Mouse (Mus musculus): Measurements from ENCODE around the gene Olfr666. TPM values are rescaled to one million over a fixed set of nuclear protein-coding genes. Genes with fewer than 3 reads are reported as not detected.
"Not testable (repeated sequence)": the region's sequence is repeated elsewhere in the genome, so short reads cannot be mapped to it uniquely, and the experiment has no call there.

The Olfr666 gene
- not detected in 2 replicates for polyA plus RNA-seq (2015; fragmentation: Nextera tagmentation; extraction: Ambion mirVana)

GRCm38 (mm10) chr7:104895852-104896251, at the start of gene Olfr666:
Olfr666 (minus strand) TSS chr7:104895952.
- 83% methylated on average over 2 of the region's 2 CpGs for WGBS
- Histone ChIP-seq H3K4me3 (no peak within 1 kb of the TSS), H3K9ac (no peak within 1 kb of the TSS), H3K36me3 (no peaks in the 10 kb centered on the region), H3K27me3 (no peaks in the 10 kb centered on the region), H3K27ac (no peak within 1 kb of the TSS), H3K4me1 (no peaks in the 10 kb centered on the region), H3K4me2 (no peak within 1 kb of the TSS), H3K9me3 (no peaks in the 10 kb centered on the region)
- ATAC-seq (ENCODE audit: borderline replicate concordance, extremely low read depth, low FRiP score, low TSS enrichment): no peak

GRCm38 (mm10) chr7:104933940-104934339, 38.2 kb upstream of the Olfr666 start, which contains the start of gene Olfr669:
Olfr669 (plus strand) TSS chr7:104934240.
- H3K36me3 ChIP-seq: no peaks in the 10 kb centered on the region
- no peak for ATAC-seq (ENCODE audit: borderline replicate concordance, extremely low read depth, low FRiP score, low TSS enrichment)
- H3K9ac ChIP-seq: no peak within 1 kb of the TSS
- no peaks in the 10 kb centered on the region for H3K4me1 ChIP-seq
- no peak within 1 kb of the TSS for H3K27ac ChIP-seq
- no peaks in the 10 kb centered on the region for H3K9me3 ChIP-seq
- no peak within 1 kb of the TSS for H3K4me3 ChIP-seq
- no peaks in the 10 kb centered on the region for H3K27me3 ChIP-seq
- no peak within 1 kb of the TSS for H3K4me2 ChIP-seq
- WGBS: 62% methylated on average over 1 of the region's 1 CpGs

GRCm38 (mm10) chr7:104927957-104928356, 32.2 kb upstream of the Olfr666 start, which contains the start of gene Olfr668:
Olfr668 (minus strand) TSS chr7:104928057.
- Histone ChIP-seq H3K9ac (no peak within 1 kb of the TSS), H3K4me3 (no peak within 1 kb of the TSS), H3K27ac (no peak within 1 kb of the TSS), H3K27me3 (no peaks in the 10 kb centered on the region), H3K4me1 (no peaks in the 10 kb centered on the region), H3K9me3 (no peaks in the 10 kb centered on the region), H3K36me3 (no peaks in the 10 kb centered on the region), H3K4me2 (no peak within 1 kb of the TSS)
- ATAC-seq (ENCODE audit: borderline replicate concordance, extremely low read depth, low FRiP score, low TSS enrichment): no peak
- WGBS: 67% methylated on average over 1 of the region's 1 CpGs

GRCm38 (mm10) chr7:104921382-104921781, 25.6 kb upstream of the Olfr666 start, which contains the start of gene Olfr667:
Olfr667 (minus strand) TSS chr7:104921482.
- Histone ChIP-seq H3K9ac (no peak within 1 kb of the TSS), H3K36me3 (no peaks in the 10 kb centered on the region), H3K27me3 (no peaks in the 10 kb centered on the region), H3K4me3 (no peak within 1 kb of the TSS), H3K4me1 (no peaks in the 10 kb centered on the region), H3K4me2 (no peak within 1 kb of the TSS), H3K27ac (no peak within 1 kb of the TSS), H3K9me3 (no peaks in the 10 kb centered on the region)
- ATAC-seq (ENCODE audit: borderline replicate concordance, extremely low read depth, low FRiP score, low TSS enrichment): no peak
- 79% methylated on average over 1 of the region's 1 CpGs for WGBS

GRCm38 (mm10) chr7:104877731-104878130, 18.0 kb downstream of the Olfr666 start, which contains the start of gene Olfr665:
Olfr665 (plus strand) TSS chr7:104878031.
- H3K27me3 ChIP-seq: no peaks in the 10 kb centered on the region
- no peak within 1 kb of the TSS for H3K27ac ChIP-seq
- no peak within 1 kb of the TSS for H3K4me3 ChIP-seq
- ATAC-seq (ENCODE audit: borderline replicate concordance, extremely low read depth, low FRiP score, low TSS enrichment): no peak
- H3K4me2 ChIP-seq: no peak within 1 kb of the TSS
- no peaks in the 10 kb centered on the region for H3K4me1 ChIP-seq
- 24% methylated on average over 1 of the region's 1 CpGs for WGBS
- H3K36me3 ChIP-seq: no peaks in the 10 kb centered on the region
- H3K9me3 ChIP-seq: no peaks in the 10 kb centered on the region
- H3K9ac ChIP-seq: no peak within 1 kb of the TSS

- no peak overlapping the region for H3K4me3 ChIP-seq
- WGBS: 47% methylated on average over 3 of the region's 3 CpGs
- H3K27ac ChIP-seq: no peak overlapping the region
- H3K4me2 ChIP-seq: no peak overlapping the region
- H3K9ac ChIP-seq: no peak overlapping the region
- H3K4me1 ChIP-seq: no peaks in the 10 kb centered on the region
- H3K27me3 ChIP-seq: no peaks in the 10 kb centered on the region
- no peaks in the 10 kb centered on the region for H3K9me3 ChIP-seq
- no peak for ATAC-seq (ENCODE audit: borderline replicate concordance, extremely low read depth, low FRiP score, low TSS enrichment)
- no peaks in the 10 kb centered on the region for H3K36me3 ChIP-seq
These were observed 34.4 kb downstream of the Olfr666 start for GRCm38 (mm10) chr7:104861381-104861780.

GRCm38 (mm10) chr7:104857683-104858082, 38.1 kb downstream of the Olfr666 start:
- 56% methylated on average over 1 of the region's 1 CpGs for WGBS
- no peak for ATAC-seq (ENCODE audit: borderline replicate concordance, extremely low read depth, low FRiP score, low TSS enrichment)

GRCm38 (mm10) chr7:104856709-104857108, 39.0 kb downstream of the Olfr666 start, which contains the start of gene Usp17la:
Usp17la (plus strand) TSS chr7:104857009.
- H3K9me3 ChIP-seq; H3K4me2 ChIP-seq; H3K4me3 ChIP-seq; H3K9ac ChIP-seq; ATAC-seq (ENCODE audit: borderline replicate concordance, extremely low read depth, low FRiP score, low TSS enrichment); H3K27ac ChIP-seq; H3K27me3 ChIP-seq; H3K4me1 ChIP-seq; H3K36me3 ChIP-seq: not testable (repeated sequence)
- 60% methylated on average over 2 of the region's 2 CpGs for WGBS

More at GRCm38 (mm10) chr7:104857683-104858082, 38.1 kb downstream of the Olfr666 start:
- Histone ChIP-seq H3K4me3 (no peak overlapping the region), H3K4me1 (no peaks in the 10 kb centered on the region), H3K9me3 (no peaks in the 10 kb centered on the region), H3K27ac (no peak overlapping the region), H3K27me3 (no peaks in the 10 kb centered on the region), H3K4me2 (no peak overlapping the region), H3K36me3 (no peaks in the 10 kb centered on the region), H3K9ac (no peak overlapping the region)

GRCm38 (mm10) chr7:104855248-104855750, 40.5 kb downstream of the Olfr666 start:
- no peak overlapping the region for H3K4me3 ChIP-seq
- H3K27me3 ChIP-seq: no peaks in the 10 kb centered on the region
- 65% methylated on average over 3 of the region's 3 CpGs for WGBS
- H3K9me3 ChIP-seq: no peaks in the 10 kb centered on the region
- no peak overlapping the region for H3K4me2 ChIP-seq
- no peak overlapping the region for H3K27ac ChIP-seq
- H3K4me1 ChIP-seq: no peaks in the 10 kb centered on the region
- no peak overlapping the region for H3K9ac ChIP-seq
- no peaks in the 10 kb centered on the region for H3K36me3 ChIP-seq
- no peak for ATAC-seq (ENCODE audit: borderline replicate concordance, extremely low read depth, low FRiP score, low TSS enrichment)

- H3K36me3 ChIP-seq; H3K4me2 ChIP-seq; H3K4me1 ChIP-seq; H3K9me3 ChIP-seq; H3K27ac ChIP-seq; ATAC-seq (ENCODE audit: borderline replicate concordance, extremely low read depth, low FRiP score, low TSS enrichment); H3K27me3 ChIP-seq; H3K4me3 ChIP-seq; H3K9ac ChIP-seq: not testable (repeated sequence)
- 74% methylated on average over 2 of the region's 2 CpGs for WGBS
These were observed 44.2 kb downstream of the Olfr666 start for GRCm38 (mm10) chr7:104851546-104851945.

GRCm38 (mm10) chr7:104843731-104844287, 51.9 kb downstream of the Olfr666 start:
- no peaks in the 10 kb centered on the region for H3K4me1 ChIP-seq
- ATAC-seq (ENCODE audit: borderline replicate concordance, extremely low read depth, low FRiP score, low TSS enrichment): no peak
- WGBS: 72% methylated on average over 1 of the region's 1 CpGs

GRCm38 (mm10) chr7:104842503-104842902, 53.2 kb downstream of the Olfr666 start, which contains the start of gene Usp17lb:
Usp17lb (minus strand) TSS chr7:104842603.
- H3K36me3 ChIP-seq: no peaks in the 10 kb centered on the region
- no peaks in the 10 kb centered on the region for H3K9me3 ChIP-seq
- H3K4me1 ChIP-seq: no peaks in the 10 kb centered on the region
- ATAC-seq (ENCODE audit: borderline replicate concordance, extremely low read depth, low FRiP score, low TSS enrichment): no peak
- H3K4me2 ChIP-seq: no peak within 1 kb of the TSS
- no peak within 1 kb of the TSS for H3K4me3 ChIP-seq
- H3K27me3 ChIP-seq: no peaks in the 10 kb centered on the region
- WGBS: 57% methylated on average over 1 of the region's 1 CpGs
- no peak within 1 kb of the TSS for H3K9ac ChIP-seq
- H3K27ac ChIP-seq: no peak within 1 kb of the TSS

More at GRCm38 (mm10) chr7:104843731-104844287, 51.9 kb downstream of the Olfr666 start:
- H3K36me3 ChIP-seq: no peaks in the 10 kb centered on the region
- no peak overlapping the region for H3K4me2 ChIP-seq
- H3K9me3 ChIP-seq: no peaks in the 10 kb centered on the region
- H3K27me3 ChIP-seq: no peaks in the 10 kb centered on the region
- H3K27ac ChIP-seq: no peak overlapping the region
- no peak overlapping the region for H3K4me3 ChIP-seq
- H3K9ac ChIP-seq: no peak overlapping the region
